Mouse (Mus musculus) spleen, adult 2 months (tissue): Measurements from ENCODE around the gene Gm49361.

ENCODE experiments used
- CTCF ChIP-seq: fragments of 200-500 bp; IDR thresholded peaks from 2 replicates; pipeline ENCODE4 v1.5.1; 2011; ENCODE audit warnings: mild to moderate bottlenecking, inconsistent platforms; ENCODE audit not compliant: insufficient read depth, insufficient read length, insufficient replicate concordance; ENCODE audit errors: extremely low read depth
- POLR2A ChIP-seq: fragments of 200-500 bp; IDR thresholded peaks from 2 replicates; pipeline ENCODE4 v1.6.1; 2011; ENCODE audit warnings: low read depth, low read length, inconsistent platforms

GRCm38 (mm10) chr14:57789311-57789710 lies 43.4 kb upstream of the Gm49361 start:
- TF ChIP-seq CTCF: no peak
- no peak for TF ChIP-seq POLR2A
